Mouse (Mus musculus): Measurements from ENCODE around the gene Zfp414.

Gene Zfp414

GRCm38 (mm10) chr17:33666813-33667212, 37.9 kb downstream of the Zfp414 start:
- no peak for DNase-seq

GRCm38 (mm10) chr17:33669681-33670080, 40.8 kb downstream of the Zfp414 start:
- no peak for DNase-seq

GRCm38 (mm10) chr17:33673837-33674236, 44.9 kb downstream of the Zfp414 start:
- DNase-seq: no peak

- peak in 1 of 2 experiments; percentile 19 for DNase-seq
These were observed 46.6 kb downstream of the Zfp414 start for GRCm38 (mm10) chr17:33675452-33675851.

GRCm38 (mm10) chr17:33676086-33676485, 47.2 kb downstream of the Zfp414 start:
- DNase-seq: no peak

GRCm38 (mm10) chr17:33678771-33679170, 49.9 kb downstream of the Zfp414 start:
- no peak for DNase-seq

All from kidney, postnatal 4 days (tissue).